Mouse (Mus musculus): Measurements from ENCODE around the gene Amz1. TPM values are rescaled to one million over a fixed set of nuclear protein-coding genes. Genes with fewer than 3 reads are reported as not detected.

The Amz1 gene
- total RNA-seq, 2 experiments from 2014 or later: 1.2 to 1.5 TPM

GRCm38 (mm10) chr5:140798775-140799174 is 74.8 kb downstream of the Amz1 start:
- no peak for DNase-seq (ENCODE audit: low spot score in 2 of 2)

GRCm38 (mm10) chr5:140799190-140799589 is 75.3 kb downstream of the Amz1 start:
- no peak for DNase-seq (ENCODE audit: low spot score in 2 of 2)

- no peak for DNase-seq (ENCODE audit: low spot score in 2 of 2)
Observed at GRCm38 (mm10) chr5:140800288-140800923, 76.5 kb downstream of the Amz1 start.

GRCm38 (mm10) chr5:140801782-140802181 is 77.9 kb downstream of the Amz1 start:
- DNase-seq (ENCODE audit: low spot score in 2 of 2): no peak

GRCm38 (mm10) chr5:140806252-140806651 is 82.3 kb downstream of the Amz1 start:
- DNase-seq (ENCODE audit: low spot score in 2 of 2): no peak

- DNase-seq (ENCODE audit: low spot score in 2 of 2): no peak
Observed at GRCm38 (mm10) chr5:140806939-140807338, 83.0 kb downstream of the Amz1 start.

Other genes starting within 250 kb of the Amz1 start
- 10 to 100 TPM; 11.0 to 11.8 TPM for gene Chst12, start 218.6 kb upstream of the Amz1 start, total RNA-seq (2021)
- not detected for gene Grifin, start 159.1 kb upstream of the Amz1 start, total RNA-seq (2021)
- 10 to 100 TPM; 23.5 to 24.4 TPM for gene Lfng, start 116.8 kb upstream of the Amz1 start, total RNA-seq (2021)
- 100 to 1,000 TPM; 199 to 212 TPM for gene Ttyh3, start 75.1 kb upstream of the Amz1 start, total RNA-seq (2021)
- 10 to 100 TPM; 40.3 to 41.3 TPM for gene Iqce, start 21.7 kb upstream of the Amz1 start, total RNA-seq (2021)
- gene Brat1, start 19.1 kb upstream of the Amz1 start, total RNA-seq (2021): 10 to 100 TPM; 23.9 to 24.2 TPM
- gene Gna12, start 106.3 kb downstream of the Amz1 start, total RNA-seq (2021): 100 to 1,000 TPM; 134 TPM